Mouse (Mus musculus) lung, postnatal 0 days (tissue): ENCODE measurements at regions not wholly inside any gene's neighbourhood (a gene's known extent, or its start where the extent isn't known, plus 50 kb on each side); places are given as distances from the start of the nearest gene placed in this dataset.

ENCODE experiments used
- CTCF ChIP-seq: IDR thresholded peaks from 2 replicates; pipeline ENCODE4 v1.5.1; 2016; ENCODE audit warnings: antibody characterized with exemption, mild to moderate bottlenecking
- EP300 ChIP-seq: IDR thresholded peaks from 2 replicates; pipeline ENCODE4 v1.6.1; 2016; ENCODE audit warnings: antibody characterized with exemption, mild to moderate bottlenecking, control low read depth

DNA sequence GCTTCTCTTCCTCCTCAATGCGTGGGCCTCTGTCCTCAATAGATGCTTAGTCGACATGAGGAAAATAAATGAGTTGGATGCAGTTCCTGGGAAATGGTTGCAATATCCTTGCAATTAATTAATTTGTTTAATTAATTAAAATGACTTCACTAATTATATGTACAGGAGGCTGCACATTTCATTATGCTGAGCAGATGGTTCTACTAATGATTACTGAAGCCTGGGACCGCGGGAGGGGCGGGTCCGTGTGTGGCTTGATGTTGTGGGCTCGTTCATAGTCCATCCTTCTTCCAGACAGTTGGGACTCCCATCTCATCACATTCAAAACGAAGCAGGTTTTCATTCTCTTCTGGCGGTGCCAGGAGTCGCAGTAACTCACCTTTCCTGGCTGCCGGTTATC, 114.7 kb upstream of the Mrps10 start:
- no peak for TF ChIP-seq CTCF
- TF ChIP-seq EP300 = no peak
